29 mouse cellular contexts compared by ENCODE assay signal in the genomic region with DNA sequence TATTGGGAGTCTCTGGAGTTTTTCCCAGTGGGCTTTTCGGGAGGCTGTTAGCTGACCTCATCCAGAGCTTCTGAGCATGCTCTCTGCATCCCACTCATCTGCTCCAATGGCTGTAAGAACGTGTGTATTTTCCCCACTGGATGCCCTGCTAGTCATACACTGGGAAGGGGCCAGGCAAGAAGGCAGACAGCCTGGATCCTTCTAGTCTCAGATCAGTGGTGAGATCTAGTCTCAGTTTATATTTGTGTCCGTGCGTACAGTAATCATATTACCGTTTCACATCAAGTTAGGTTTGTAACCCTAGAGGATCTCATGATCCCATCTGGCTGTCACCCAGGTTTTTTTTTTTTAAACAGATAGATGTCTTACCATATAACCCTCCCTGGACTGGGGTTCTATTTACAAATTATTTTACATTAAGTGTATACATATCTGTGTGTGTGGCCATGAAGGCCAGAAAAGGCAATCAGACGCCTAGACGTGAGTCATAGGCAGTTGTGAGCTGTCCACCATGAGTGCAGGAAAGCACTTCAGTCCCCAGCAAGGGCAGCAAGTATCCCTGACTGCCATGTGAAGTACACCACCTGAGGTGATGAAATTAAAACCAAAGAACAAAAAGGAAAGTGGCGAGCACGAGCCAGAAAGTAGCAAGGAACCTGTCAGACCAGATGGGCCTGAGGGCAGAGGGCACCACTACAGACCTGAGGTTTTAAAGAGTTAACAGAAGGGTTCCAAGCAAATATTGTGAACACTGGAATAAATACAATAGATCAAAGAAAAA. TPM values are rescaled to one million over a fixed set of nuclear protein-coding genes. Genes with fewer than 3 reads are reported as not detected.
DNase-seq lines count a peak whose midpoint lies in the region; ATAC-seq lines count a peak whose summit lies in the region.
"Had no signal": no experiment of that assay in that cellular context is flagged by ENCODE, and none has a peak within 500 bp of the region (broad histone marks: within the 10 kb centered on the region; RNA-seq: fewer than 3 reads in every experiment).

No protein-coding gene starts in this region.

- no peaks in the 10 kb centered on the region for H3K9me3 ChIP-seq in midbrain, embryonic 11.5 days (ENCODE audit: control insufficient read depth, low read length)
- 0 out of 2 replicates have a peak, but pooled peaks cover 2% of the 10 kb centered on the region for H3K9me3 ChIP-seq in midbrain, embryonic 13.5 days
- H3K9me3 ChIP-seq in kidney, embryonic 14.5 days (ENCODE audit: control insufficient read depth, low read length) = no peaks in the 10 kb centered on the region
- H3K9me3 ChIP-seq: embryonic facial prominence, embryonic 13.5 days; hindbrain, embryonic 12.5 days; intestine, embryonic 15.5 days; liver, embryonic 13.5 days; megakaryocyte, embryonic 14.5 days had no signal

- DNase-seq in cerebellum, adult 9-11 months = peak; percentile 34
- no peak for DNase-seq in cerebellum, adult 9-10 months
- peak; percentile 49 for DNase-seq in midbrain, embryonic 11.5 days (ENCODE audit: low spot score, missing footprints)
- peak; percentile 76 for DNase-seq in lung, postnatal 36 days
- no peak for DNase-seq in retina, postnatal 1 day
- DNase-seq: adrenal gland, adult 8-10 months; cerebellum, adult 8-10 months; gastrocnemius, postnatal 25 days; heart, adult 18-20 months; heart, postnatal 36 days; kidney, adult 8-10 months; kidney, postnatal 14 days; left cerebral cortex, postnatal 4 days; liver, embryonic 13.5 days; lung, embryonic 14.5 days; midbrain, embryonic 14.5 days; spleen, adult 18-20 months had no signal

- H3K4me3 ChIP-seq in midbrain, embryonic 11.5 days (ENCODE audit: low read depth, low read length) = no peak overlapping the region
- no peak overlapping the region for H3K4me3 ChIP-seq in midbrain, embryonic 13.5 days (replicated peaks)
- H3K4me3 ChIP-seq in kidney, embryonic 14.5 days (ENCODE audit: low read length) = no peak overlapping the region
- H3K4me3 ChIP-seq: embryonic facial prominence, embryonic 13.5 days; hindbrain, embryonic 12.5 days; intestine, embryonic 15.5 days; liver, embryonic 13.5 days; megakaryocyte, embryonic 14.5 days had no signal

- no peak for ATAC-seq in midbrain, embryonic 11.5 days (ENCODE audit: low FRiP score)
- ATAC-seq in midbrain, embryonic 13.5 days = no peak
- ATAC-seq in kidney, embryonic 14.5 days (ENCODE audit: low FRiP score, low TSS enrichment) = no peak
- ATAC-seq in erythroid progenitor cell, adult 5-6 weeks (replicated peaks; ENCODE audit: low FRiP score, poor library complexity, severe bottlenecking) = no peak
- ATAC-seq: forebrain, embryonic 16.5 days; hindbrain, postnatal 0 days; intestine, embryonic 15.5 days had no signal

- no peak overlapping the region for H3K4me2 ChIP-seq in midbrain, embryonic 11.5 days
- H3K4me2 ChIP-seq in midbrain, embryonic 13.5 days (replicated peaks) = no peak overlapping the region
- H3K4me2 ChIP-seq in kidney, embryonic 14.5 days (replicated peaks; ENCODE audit: low read depth, low read length) = no peak overlapping the region
- H3K4me2 ChIP-seq: embryonic facial prominence, embryonic 13.5 days; heart, embryonic 11.5 days; hindbrain, embryonic 12.5 days; intestine, embryonic 15.5 days; liver, embryonic 13.5 days; lung, embryonic 14.5 days had no signal

- H3K27ac ChIP-seq in midbrain, embryonic 11.5 days (ENCODE audit: low read depth, low read length) = no peak overlapping the region
- H3K27ac ChIP-seq in midbrain, embryonic 13.5 days = no peak overlapping the region
- no peak overlapping the region for H3K27ac ChIP-seq in kidney, embryonic 14.5 days (ENCODE audit: low read depth, low read length)
- H3K27ac ChIP-seq: embryonic facial prominence, embryonic 13.5 days; hindbrain, embryonic 12.5 days; hindbrain, postnatal 0 days; intestine, embryonic 15.5 days; liver, embryonic 13.5 days had no signal

- no peak overlapping the region for H3K9ac ChIP-seq in midbrain, embryonic 11.5 days (ENCODE audit: low read length)
- H3K9ac ChIP-seq in midbrain, embryonic 13.5 days (replicated peaks) = no peak overlapping the region
- no peak overlapping the region for H3K9ac ChIP-seq in kidney, embryonic 14.5 days (ENCODE audit: low read depth, low read length)
- H3K9ac ChIP-seq: embryonic facial prominence, embryonic 13.5 days; hindbrain, embryonic 12.5 days; intestine, embryonic 15.5 days; liver, embryonic 13.5 days; lung, embryonic 14.5 days had no signal

- H3K27me3 ChIP-seq in midbrain, embryonic 11.5 days (ENCODE audit: control insufficient read depth, insufficient read depth, low read length) = no peaks in the 10 kb centered on the region
- H3K27me3 ChIP-seq in midbrain, embryonic 13.5 days = no peaks in the 10 kb centered on the region
- H3K27me3 ChIP-seq in kidney, embryonic 14.5 days (ENCODE audit: control insufficient read depth, insufficient read depth, low read length) = no peaks in the 10 kb centered on the region
- H3K27me3 ChIP-seq: CH12.LX; embryonic facial prominence, embryonic 13.5 days; hindbrain, embryonic 12.5 days; intestine, embryonic 15.5 days had no signal

- H3K36me3 ChIP-seq in midbrain, embryonic 11.5 days (ENCODE audit: control insufficient read depth, insufficient read depth, low read length) = peaks cover 9% of the 10 kb centered on the region
- H3K36me3 ChIP-seq in midbrain, embryonic 13.5 days = peaks cover 75% of the 10 kb centered on the region
- H3K36me3 ChIP-seq in kidney, embryonic 14.5 days (ENCODE audit: control insufficient read depth, insufficient read depth, low read length) = peaks cover 15% of the 10 kb centered on the region; the same call in 1 of the 2 replicates
- H3K36me3 ChIP-seq: liver, embryonic 13.5 days had no signal

- H3K4me1 ChIP-seq in midbrain, embryonic 11.5 days (ENCODE audit: control insufficient read depth, insufficient read depth, low read length) = 0 out of 2 replicates have a peak, but pooled peaks cover 3% of the 10 kb centered on the region
- H3K4me1 ChIP-seq in midbrain, embryonic 13.5 days (replicated peaks) = peaks cover 29% of the 10 kb centered on the region
- H3K4me1 ChIP-seq in kidney, embryonic 14.5 days (ENCODE audit: control insufficient read depth, insufficient read depth, low read length) = peaks cover 35% of the 10 kb centered on the region
- H3K4me1 ChIP-seq: intestine, embryonic 15.5 days; megakaryocyte, embryonic 14.5 days had no signal

- WGBS in midbrain, embryonic 11.5 days = 92% methylated on average over 9 of the region's 9 CpGs
- 90% methylated on average over 9 of the region's 9 CpGs for WGBS in midbrain, embryonic 13.5 days
- WGBS in kidney, embryonic 14.5 days = 67% methylated on average over 9 of the region's 9 CpGs

RNA-seq across cellular contexts. Expression of a gene that starts 11.4 kb away (rescaled TPM):
- 18.1 and 18.2 TPM in 2 replicates for polyA plus RNA-seq in midbrain, embryonic 11.5 days (2014; fragmentation: Nextera tagmentation; extraction: Ambion mirVana)
- 27.6 and 35.0 TPM in 2 replicates for polyA plus RNA-seq in midbrain, embryonic 13.5 days (2015; fragmentation: Nextera tagmentation; extraction: Ambion mirVana)
- polyA plus RNA-seq in kidney, embryonic 14.5 days (2014; fragmentation: Nextera tagmentation; extraction: Ambion mirVana) = 15.0 and 24.2 TPM in 2 replicates
- total RNA-seq in erythroid progenitor cell, adult 5-6 weeks (2015; ENCODE audit: low replicate concordance) = not detected in 2 replicates
- 0.26 TPM in 1 of 2 replicates, not detected in the other for total RNA-seq in erythroid progenitor cell, adult 5-6 weeks (2017; ENCODE audit: low replicate concordance)

RNA-seq across cellular contexts. Expression of a gene that starts 32.2 kb away (rescaled TPM):
- polyA plus RNA-seq in midbrain, embryonic 11.5 days (2014; fragmentation: Nextera tagmentation; extraction: Ambion mirVana) = 17.0 and 18.1 TPM in 2 replicates
- 27.0 and 28.2 TPM in 2 replicates for polyA plus RNA-seq in midbrain, embryonic 13.5 days (2015; fragmentation: Nextera tagmentation; extraction: Ambion mirVana)
- polyA plus RNA-seq in kidney, embryonic 14.5 days (2014; fragmentation: Nextera tagmentation; extraction: Ambion mirVana) = 24.6 and 35.1 TPM in 2 replicates
- 1.8 TPM in 1 of 2 replicates, not detected in the other for total RNA-seq in erythroid progenitor cell, adult 5-6 weeks (2015; ENCODE audit: low replicate concordance)
- 1.4 TPM in 1 of 2 replicates, not detected in the other for total RNA-seq in erythroid progenitor cell, adult 5-6 weeks (2017; ENCODE audit: low replicate concordance)

RNA-seq across cellular contexts. Expression of a gene that starts 37.4 kb away (rescaled TPM):
- polyA plus RNA-seq in midbrain, embryonic 11.5 days (2014; fragmentation: Nextera tagmentation; extraction: Ambion mirVana) = 51.5 and 57.7 TPM in 2 replicates
- 31.8 and 36.8 TPM in 2 replicates for polyA plus RNA-seq in midbrain, embryonic 13.5 days (2015; fragmentation: Nextera tagmentation; extraction: Ambion mirVana)
- polyA plus RNA-seq in kidney, embryonic 14.5 days (2014; fragmentation: Nextera tagmentation; extraction: Ambion mirVana) = 107 and 146 TPM in 2 replicates
- total RNA-seq in erythroid progenitor cell, adult 5-6 weeks (2015; ENCODE audit: low replicate concordance) = 3.6 and 5.9 TPM in 2 replicates
- 3.4 TPM in 1 of 2 replicates, not detected in the other for total RNA-seq in erythroid progenitor cell, adult 5-6 weeks (2017; ENCODE audit: low replicate concordance)
- total RNA-seq: monocyte, adult 5-6 weeks had no signal

RNA-seq across cellular contexts. Expression of a gene that starts 55.1 kb away (rescaled TPM):
- 1.1 and 1.3 TPM in 2 replicates for polyA plus RNA-seq in midbrain, embryonic 11.5 days (2014; fragmentation: Nextera tagmentation; extraction: Ambion mirVana)
- 2.4 and 2.6 TPM in 2 replicates for polyA plus RNA-seq in midbrain, embryonic 13.5 days (2015; fragmentation: Nextera tagmentation; extraction: Ambion mirVana)
- 2.5 and 2.6 TPM in 2 replicates for polyA plus RNA-seq in kidney, embryonic 14.5 days (2014; fragmentation: Nextera tagmentation; extraction: Ambion mirVana)
- total RNA-seq in erythroid progenitor cell, adult 5-6 weeks (2015; ENCODE audit: low replicate concordance) = 13.0 and 13.8 TPM in 2 replicates
- total RNA-seq in erythroid progenitor cell, adult 5-6 weeks (2017; ENCODE audit: low replicate concordance) = 6.7 and 8.9 TPM in 2 replicates

Comparison
In these comparisons a context has a peak if more than half of its experiments do, and no peak if none do; other contexts are left out.
1. DNase-seq: peak in cerebellum, adult 9-11 months (single experiment), midbrain, embryonic 11.5 days (single experiment) and lung, postnatal 36 days (single experiment); none in cerebellum, adult 9-10 months (single experiment) and retina, postnatal 1 day (single experiment).